Mouse (Mus musculus): ENCODE measurements at regions not wholly inside any gene's neighbourhood (a gene's known extent, or its start where the extent isn't known, plus 50 kb on each side); places are given as distances from the start of the nearest gene placed in this dataset.

DNA sequence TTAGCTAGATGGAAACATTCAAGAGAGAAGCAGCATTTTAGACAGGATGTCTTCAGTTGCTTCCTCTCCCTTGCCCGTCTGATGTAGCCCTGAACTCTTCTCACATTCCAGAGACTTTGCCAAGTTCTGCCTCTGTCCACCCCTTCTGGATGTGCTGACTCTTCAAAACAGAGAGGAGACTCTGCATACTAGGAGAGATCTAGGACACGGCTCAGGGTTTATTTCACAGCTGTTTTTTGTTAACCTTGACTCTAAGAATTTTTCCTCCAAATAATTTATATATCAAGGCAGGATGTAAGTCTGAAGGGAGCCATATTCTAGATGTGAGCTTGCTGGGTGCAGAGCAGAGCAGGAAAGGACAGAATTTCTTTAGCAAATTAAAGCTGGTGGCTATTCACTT is 111.4 kb upstream of the Marcks start:
- Histone ChIP-seq H3K4me1 (replicated peaks) (no peaks in the 10 kb centered on the region), H3K9ac (no peak overlapping the region), H3K36me3 (no peaks in the 10 kb centered on the region), H3K27me3 (no peaks in the 10 kb centered on the region), H3K4me2 (no peak overlapping the region), H3K4me3 (replicated peaks) (no peak overlapping the region), H3K27ac (no peak overlapping the region), H3K9me3 (replicated peaks) (no peaks in the 10 kb centered on the region)
- DNase-seq = no peak
- 48% methylated on average over 2 of the region's 2 CpGs for WGBS (ENCODE audit: insufficient replicate concordance)
- ATAC-seq (ENCODE audit: low read depth) = no peak

DNA sequence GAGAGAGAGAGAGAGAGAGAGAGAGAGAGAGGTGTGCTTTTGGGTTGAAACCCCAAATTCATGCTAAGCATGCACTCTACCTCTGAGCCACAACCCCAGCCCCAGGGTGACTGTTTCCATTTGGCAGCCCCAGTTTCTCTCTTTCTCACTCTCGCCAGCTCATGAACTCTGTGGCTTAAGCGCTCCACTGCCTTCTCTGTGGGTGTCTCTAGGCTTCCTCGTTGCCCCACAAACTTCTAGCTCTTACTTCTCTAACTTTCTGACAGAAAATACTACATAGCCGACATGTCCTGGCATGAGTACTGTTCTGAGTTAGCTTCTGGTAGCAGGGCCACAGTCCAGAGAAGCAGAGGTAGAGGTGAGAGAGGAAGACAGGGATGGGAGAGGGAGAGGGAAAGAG is 110.8 kb upstream of the Marcks start:
- no peaks in the 10 kb centered on the region for H3K27me3 ChIP-seq
- H3K27ac ChIP-seq = no peak overlapping the region
- no peaks in the 10 kb centered on the region for H3K4me1 ChIP-seq (replicated peaks)
- H3K4me3 ChIP-seq (replicated peaks) = no peak overlapping the region
- no peaks in the 10 kb centered on the region for H3K9me3 ChIP-seq (replicated peaks)
- H3K36me3 ChIP-seq = no peaks in the 10 kb centered on the region
- no peak for DNase-seq
- WGBS (ENCODE audit: insufficient replicate concordance) = 56% methylated on average over 4 of the region's 4 CpGs
- ATAC-seq (ENCODE audit: low read depth) = no peak
- H3K4me2 ChIP-seq = no peak overlapping the region
- H3K9ac ChIP-seq = no peak overlapping the region

DNA sequence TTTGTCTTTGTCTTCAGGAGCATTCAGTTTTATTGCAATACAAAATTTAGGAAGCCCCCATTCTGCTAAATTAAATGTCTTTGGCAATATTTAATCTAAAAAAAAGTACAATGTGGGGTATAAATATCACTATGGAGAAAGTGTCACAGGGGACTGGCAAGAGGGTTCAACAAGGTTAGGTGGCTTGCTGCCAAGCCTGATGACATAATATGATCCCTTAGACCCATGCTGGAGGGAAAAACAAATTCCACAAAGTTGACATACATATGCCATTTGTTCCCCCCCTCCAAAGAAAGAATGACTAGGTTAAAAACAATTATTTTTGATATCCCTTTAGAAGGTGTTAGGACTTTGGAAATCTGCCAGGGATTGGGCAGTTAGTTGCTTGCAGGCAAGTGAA is 108.4 kb upstream of the Marcks start:
- 0 out of 2 replicates have a peak, but pooled peaks cover 2% of the 10 kb centered on the region for H3K27me3 ChIP-seq
- no peak overlapping the region for H3K4me3 ChIP-seq (replicated peaks)
- no peaks in the 10 kb centered on the region for H3K9me3 ChIP-seq (replicated peaks)
- no peak overlapping the region for H3K27ac ChIP-seq
- no peak overlapping the region for H3K9ac ChIP-seq
- no peaks in the 10 kb centered on the region for H3K4me1 ChIP-seq (replicated peaks)
- no peak for DNase-seq
- no peaks in the 10 kb centered on the region for H3K36me3 ChIP-seq
- ATAC-seq (ENCODE audit: low read depth) = no peak
- no peak overlapping the region for H3K4me2 ChIP-seq

DNA sequence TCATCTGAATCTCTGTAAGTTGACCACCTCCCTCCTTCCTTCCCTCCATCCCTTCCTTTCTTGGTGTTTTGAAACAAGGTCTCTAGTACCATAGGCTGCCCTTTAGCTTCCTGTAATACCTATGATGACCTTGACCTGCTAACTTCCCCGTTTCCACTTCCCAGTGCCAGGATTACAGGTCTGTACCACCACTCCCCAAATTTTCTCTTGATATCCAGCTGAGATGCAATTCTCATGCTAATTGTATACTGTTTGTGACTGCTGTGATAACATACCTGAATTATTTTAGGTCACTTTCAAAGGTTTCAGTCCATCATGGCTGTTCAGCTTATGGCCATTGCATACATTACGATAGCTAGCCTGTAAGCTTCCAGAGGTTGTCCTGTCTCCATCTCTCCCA is 104.4 kb upstream of the Marcks start:
- Histone ChIP-seq H3K9me3 (replicated peaks) (no peaks in the 10 kb centered on the region), H3K36me3 (no peaks in the 10 kb centered on the region), H3K4me2 (no peak overlapping the region), H3K27ac (no peak overlapping the region), H3K27me3 (0 out of 2 replicates have a peak, but pooled peaks cover 2% of the 10 kb centered on the region), H3K4me3 (replicated peaks) (no peak overlapping the region), H3K4me1 (replicated peaks) (no peaks in the 10 kb centered on the region), H3K9ac (no peak overlapping the region)
- 72% methylated on average over 2 of the region's 2 CpGs for WGBS (ENCODE audit: insufficient replicate concordance)
- DNase-seq = no peak
- ATAC-seq (ENCODE audit: low read depth) = no peak

DNA sequence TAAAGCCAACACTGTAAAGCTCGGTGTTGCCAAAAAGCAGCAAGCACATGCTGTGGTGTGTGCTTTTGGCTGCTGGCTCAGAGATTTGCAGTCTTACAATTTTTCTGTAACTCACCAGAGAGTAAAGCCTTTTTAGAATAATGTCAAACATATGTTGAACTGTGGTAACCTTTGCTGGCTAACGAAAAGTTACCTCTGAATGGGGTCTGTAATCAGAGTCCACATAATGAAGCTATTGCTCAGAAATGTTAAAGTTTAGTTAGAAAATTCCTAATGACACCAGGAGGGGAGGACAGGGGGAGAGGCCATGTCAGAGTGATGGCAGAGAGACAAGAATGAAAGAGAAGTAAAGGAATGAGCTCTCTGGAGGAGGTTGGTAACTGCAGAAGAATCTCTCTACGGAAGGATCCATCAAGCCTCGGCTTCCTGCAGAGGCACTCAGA is 103.1 kb upstream of the Marcks start:
- no peak for DNase-seq
- Histone ChIP-seq H3K4me2 (no peak overlapping the region), H3K4me3 (replicated peaks) (no peak overlapping the region), H3K27me3 (0 out of 2 replicates have a peak, but pooled peaks cover 2% of the 10 kb centered on the region), H3K4me1 (replicated peaks) (no peaks in the 10 kb centered on the region), H3K36me3 (no peaks in the 10 kb centered on the region), H3K9ac (no peak overlapping the region), H3K9me3 (replicated peaks) (no peaks in the 10 kb centered on the region), H3K27ac (no peak overlapping the region)
- no peak for ATAC-seq (ENCODE audit: low read depth)
- WGBS (ENCODE audit: insufficient replicate concordance) = 64% methylated on average over 4 of the region's 4 CpGs

DNA sequence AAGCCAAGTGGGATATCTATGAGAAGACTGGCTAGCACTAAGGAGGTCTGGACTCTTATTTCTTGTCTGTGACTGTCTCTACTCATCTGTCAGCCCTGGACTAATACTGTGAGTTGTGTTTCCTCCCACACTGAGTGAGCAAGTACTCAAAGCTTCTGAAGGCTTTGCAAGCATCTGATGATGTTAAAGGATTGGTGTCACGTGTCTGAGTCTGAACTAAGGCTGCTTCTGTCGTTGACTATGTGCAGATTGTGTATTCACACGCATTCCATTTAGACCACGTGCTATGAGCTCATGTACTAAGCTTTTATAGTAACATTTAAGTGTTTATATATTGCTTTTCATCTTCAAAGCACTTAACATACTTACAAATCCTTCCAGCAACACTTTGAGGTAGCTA is 101.9 kb upstream of the Marcks start:
- ATAC-seq (ENCODE audit: low read depth) = no peak
- no peaks in the 10 kb centered on the region for H3K36me3 ChIP-seq
- H3K4me3 ChIP-seq (replicated peaks) = no peak overlapping the region
- no peak overlapping the region for H3K27ac ChIP-seq
- H3K4me2 ChIP-seq = no peak overlapping the region
- no peak overlapping the region for H3K9ac ChIP-seq
- 50% methylated on average over 4 of the region's 4 CpGs for whole genome bisulfite sequencing (ENCODE audit: insufficient replicate concordance)
- H3K27me3 ChIP-seq = 0 out of 2 replicates have a peak, but pooled peaks cover 2% of the 10 kb centered on the region
- peaks cover 7% of the 10 kb centered on the region for H3K4me1 ChIP-seq (replicated peaks)
- no peak for DNase-seq
- H3K9me3 ChIP-seq (replicated peaks) = no peaks in the 10 kb centered on the region

DNA sequence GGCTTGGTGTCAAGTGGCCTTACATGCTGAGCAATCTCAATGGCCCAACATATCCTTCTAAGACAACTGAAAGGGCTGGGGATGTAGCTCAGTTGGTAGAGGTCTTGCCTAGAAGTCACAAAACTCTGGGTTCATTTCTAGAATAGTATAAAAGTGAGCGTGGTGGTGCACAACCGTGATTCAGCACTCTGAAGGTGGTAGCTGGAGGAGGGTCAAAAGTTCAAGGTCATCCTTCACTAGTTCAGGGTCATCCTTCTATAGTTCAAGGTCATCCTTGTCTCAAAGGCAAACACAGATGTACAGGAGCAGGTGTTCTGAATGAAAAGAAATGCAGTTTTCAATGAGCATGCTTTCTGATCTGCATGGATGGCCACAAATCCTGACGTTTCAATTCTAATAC is 101.5 kb upstream of the Marcks start:
- ATAC-seq (ENCODE audit: low read depth) (no peak), DNase-seq (no peak)
- H3K4me1 ChIP-seq (replicated peaks) = peaks cover 12% of the 10 kb centered on the region
- no peak overlapping the region for H3K4me2 ChIP-seq
- WGBS (ENCODE audit: insufficient replicate concordance) = 72% methylated on average over 3 of the region's 3 CpGs
- no peaks in the 10 kb centered on the region for H3K36me3 ChIP-seq
- no peaks in the 10 kb centered on the region for H3K9me3 ChIP-seq (replicated peaks)
- H3K27me3 ChIP-seq = 0 out of 2 replicates have a peak, but pooled peaks cover 2% of the 10 kb centered on the region
- H3K4me3 ChIP-seq (replicated peaks) = no peak overlapping the region
- no peak overlapping the region for H3K9ac ChIP-seq
- no peak overlapping the region for H3K27ac ChIP-seq

DNA sequence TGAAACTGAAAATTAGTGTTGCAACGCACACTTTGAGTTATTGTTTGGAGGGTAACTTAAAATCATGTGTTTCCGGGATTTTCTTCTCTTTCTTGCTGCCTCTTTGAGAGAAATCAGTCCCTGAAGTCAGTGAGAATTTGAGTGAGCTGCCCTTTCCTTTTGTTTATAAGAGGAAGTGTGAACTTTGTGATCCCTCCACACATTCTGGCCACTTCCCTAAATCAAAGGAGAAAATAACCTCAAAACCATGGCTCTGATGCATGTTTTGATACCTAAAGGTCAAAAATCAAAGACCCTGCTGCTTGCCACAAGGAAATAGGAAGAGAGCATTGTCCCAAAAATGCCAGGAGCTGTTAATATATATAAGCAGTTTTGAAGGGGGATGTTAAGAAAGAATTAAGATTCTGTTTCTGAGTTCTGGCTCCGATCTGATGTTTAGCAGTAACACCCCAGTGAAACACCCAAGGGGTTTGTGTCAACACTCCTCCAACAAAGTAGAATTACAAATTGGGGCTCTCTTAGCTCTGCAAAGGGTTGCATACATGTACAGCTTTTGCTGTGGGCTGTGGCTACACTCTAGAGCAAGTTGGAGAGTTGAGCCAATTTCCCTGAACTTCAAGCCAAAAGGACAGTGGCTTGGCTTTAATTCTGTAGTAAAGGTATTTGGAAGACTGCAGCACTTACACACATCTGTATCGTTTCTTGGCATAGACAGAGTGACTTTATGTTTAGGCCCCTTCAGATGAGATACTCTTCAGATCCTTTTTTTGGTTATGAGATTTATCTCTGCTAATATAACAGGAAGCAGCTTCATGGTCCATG is 97.5 kb upstream of the Marcks start:
- no peak overlapping the region for H3K9ac ChIP-seq
- 43% methylated on average over 4 of the region's 4 CpGs for WGBS (ENCODE audit: insufficient replicate concordance)
- H3K27me3 ChIP-seq = no peaks in the 10 kb centered on the region
- H3K4me3 ChIP-seq (replicated peaks) = no peak overlapping the region
- no peaks in the 10 kb centered on the region for H3K9me3 ChIP-seq (replicated peaks)
- ATAC-seq (ENCODE audit: low read depth) (no peak), DNase-seq (no peak)
- H3K36me3 ChIP-seq = no peaks in the 10 kb centered on the region
- peak overlapping the region; percentile 44 for H3K27ac ChIP-seq
- no peak overlapping the region for H3K4me2 ChIP-seq
- H3K4me1 ChIP-seq (replicated peaks) = peaks cover 51% of the 10 kb centered on the region

DNA sequence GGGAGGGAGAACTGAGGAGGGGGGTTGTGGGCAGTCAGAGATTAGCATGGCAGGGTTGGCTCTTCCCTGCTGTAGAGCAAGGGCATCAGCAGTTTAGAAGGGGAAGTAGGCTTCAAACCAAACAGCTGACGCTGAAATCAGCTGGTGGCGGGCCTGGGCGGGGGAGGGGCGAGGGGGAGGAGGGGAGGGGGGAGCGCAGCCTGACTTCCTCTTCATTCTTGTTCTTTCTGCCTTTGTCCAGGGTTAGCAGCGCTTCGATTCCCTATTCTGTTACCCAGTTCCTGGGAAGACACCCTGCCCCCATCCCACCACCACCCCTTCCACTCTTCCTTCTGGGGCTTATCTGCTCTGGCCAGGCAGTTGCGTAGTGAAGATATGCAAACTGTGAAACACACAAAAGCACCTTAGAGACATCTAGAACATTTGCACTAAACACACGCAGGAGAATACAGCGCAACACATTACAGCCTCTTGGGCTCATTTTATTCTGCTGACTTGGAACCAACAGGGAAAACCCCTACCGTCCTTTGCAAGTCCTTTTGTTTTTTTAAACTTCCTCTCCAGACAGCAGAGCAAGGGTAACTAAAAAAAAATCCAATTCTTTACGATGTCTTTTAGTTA is 93.3 kb upstream of the Marcks start:
- Histone ChIP-seq H3K9me3 (replicated peaks) (no peaks in the 10 kb centered on the region), H3K9ac (peak overlapping the region; percentile 60), H3K4me1 (replicated peaks) (peaks cover 80% of the 10 kb centered on the region), H3K36me3 (no peaks in the 10 kb centered on the region), H3K27me3 (no peaks in the 10 kb centered on the region), H3K4me2 (peak overlapping the region; percentile 61), H3K4me3 (replicated peaks) (peak overlapping the region; percentile 33), H3K27ac (peak overlapping the region; percentile 94)
- ATAC-seq (ENCODE audit: low read depth) (peak; percentile 98), DNase-seq (peak; percentile 90)
- 4% methylated on average over 8 of the region's 12 CpGs for WGBS (ENCODE audit: insufficient replicate concordance)

DNA sequence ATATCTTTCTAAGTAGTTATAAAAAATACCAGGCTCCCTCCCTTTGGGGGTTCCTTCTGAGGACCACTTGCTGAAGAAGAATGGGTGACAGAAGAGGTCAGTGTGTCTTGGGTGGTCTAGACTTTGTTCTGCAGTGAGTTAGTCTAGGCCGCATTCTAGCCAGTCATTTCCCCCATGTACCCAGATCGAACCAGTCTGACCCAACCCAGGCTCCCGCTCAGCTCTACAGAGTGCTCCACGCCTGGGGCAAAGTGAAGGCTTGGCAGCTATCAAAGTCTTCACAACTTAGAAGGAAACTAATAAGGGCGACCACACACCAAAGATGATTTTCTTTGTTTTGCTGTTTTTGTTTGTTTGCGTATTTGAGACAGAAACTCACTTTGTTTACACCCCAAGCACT is 92.4 kb upstream of the Marcks start:
- ATAC-seq (ENCODE audit: low read depth) (no peak), DNase-seq (no peak)
- Histone ChIP-seq H3K4me2 (peak overlapping the region; percentile 61), H3K9ac (peak overlapping the region; percentile 60), H3K4me3 (replicated peaks) (no peak overlapping the region), H3K4me1 (replicated peaks) (peaks cover 75% of the 10 kb centered on the region), H3K36me3 (no peaks in the 10 kb centered on the region), H3K27ac (peak overlapping the region; percentile 94), H3K27me3 (no peaks in the 10 kb centered on the region), H3K9me3 (replicated peaks) (no peaks in the 10 kb centered on the region)
- WGBS (ENCODE audit: insufficient replicate concordance) = 74% methylated on average over 6 of the region's 6 CpGs

DNA sequence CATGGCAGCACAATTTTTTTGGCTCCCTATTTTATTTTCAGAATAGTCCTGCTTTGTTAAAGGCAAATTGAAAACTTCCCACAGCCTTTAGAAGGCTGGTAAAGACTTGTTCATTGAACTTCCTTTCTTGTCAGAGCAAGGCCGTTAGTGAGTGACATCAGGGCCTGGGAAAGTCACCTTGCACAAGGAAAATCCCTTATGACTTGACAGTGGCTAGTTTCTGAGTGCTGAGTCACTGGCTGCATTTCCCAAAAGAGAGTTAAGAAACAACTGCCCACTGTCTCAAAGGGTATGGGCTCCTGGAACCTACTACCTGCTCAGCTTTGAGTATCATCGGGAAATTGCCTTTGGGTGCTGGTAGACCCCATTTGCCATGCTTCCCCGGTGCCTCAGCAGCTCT is 89.2 kb upstream of the Marcks start:
- Histone ChIP-seq H3K4me1 (replicated peaks) (peaks cover 58% of the 10 kb centered on the region), H3K36me3 (no peaks in the 10 kb centered on the region), H3K4me2 (no peak overlapping the region), H3K4me3 (replicated peaks) (no peak overlapping the region), H3K9ac (no peak overlapping the region), H3K9me3 (replicated peaks) (no peaks in the 10 kb centered on the region), H3K27ac (peak overlapping the region; percentile 67), H3K27me3 (no peaks in the 10 kb centered on the region)
- DNase-seq (peak; percentile 18), ATAC-seq (ENCODE audit: low read depth) (no peak)
- 78% methylated on average over 3 of the region's 3 CpGs for WGBS (ENCODE audit: insufficient replicate concordance)

DNA sequence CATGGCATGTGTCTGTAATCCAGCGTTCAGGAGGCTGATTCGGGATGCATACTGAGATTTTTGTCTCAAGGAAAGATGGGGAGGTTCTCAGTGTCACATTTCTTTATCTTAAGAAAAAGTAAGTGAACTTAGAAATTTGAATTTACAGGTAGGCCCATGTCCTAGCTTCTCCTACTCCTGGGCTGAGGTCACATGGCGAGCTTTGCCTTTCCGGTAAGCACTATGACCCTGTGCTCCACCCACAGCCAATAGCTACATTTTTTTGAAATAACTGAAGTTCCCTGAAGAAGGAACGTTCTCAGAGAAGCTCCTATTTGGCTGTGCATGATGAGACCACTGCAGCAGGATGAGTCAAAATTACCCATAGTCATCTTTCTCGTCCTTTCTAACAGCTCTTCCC is 83.0 kb upstream of the Marcks start:
- no peak overlapping the region for H3K4me2 ChIP-seq
- no peak overlapping the region for H3K4me3 ChIP-seq (replicated peaks)
- 60% methylated on average over 6 of the region's 6 CpGs for WGBS (ENCODE audit: insufficient replicate concordance)
- H3K27me3 ChIP-seq = no peaks in the 10 kb centered on the region
- no peak overlapping the region for H3K9ac ChIP-seq
- H3K27ac ChIP-seq = peak overlapping the region; percentile 63; the same call in 1 of the 2 replicates
- H3K9me3 ChIP-seq (replicated peaks) = no peaks in the 10 kb centered on the region
- ATAC-seq (ENCODE audit: low read depth) (no peak), DNase-seq (no peak)
- H3K4me1 ChIP-seq (replicated peaks) = peaks cover 53% of the 10 kb centered on the region
- no peaks in the 10 kb centered on the region for H3K36me3 ChIP-seq

Data from liver, embryonic 13.5 days (tissue).